Mouse (Mus musculus) spleen, adult 2 months (tissue): ENCODE measurements around the gene 1810010H24Rik.

Source experiments
- CTCF ChIP-seq: fragments of 200-500 bp; IDR thresholded peaks from 2 replicates; pipeline ENCODE4 v1.5.1; 2011; ENCODE audit warnings: mild to moderate bottlenecking, inconsistent platforms; ENCODE audit not compliant: insufficient read depth, insufficient read length, insufficient replicate concordance; ENCODE audit errors: extremely low read depth
- POLR2A ChIP-seq: fragments of 200-500 bp; IDR thresholded peaks from 2 replicates; pipeline ENCODE4 v1.6.1; 2011; ENCODE audit warnings: low read depth, low read length, inconsistent platforms

DNA sequence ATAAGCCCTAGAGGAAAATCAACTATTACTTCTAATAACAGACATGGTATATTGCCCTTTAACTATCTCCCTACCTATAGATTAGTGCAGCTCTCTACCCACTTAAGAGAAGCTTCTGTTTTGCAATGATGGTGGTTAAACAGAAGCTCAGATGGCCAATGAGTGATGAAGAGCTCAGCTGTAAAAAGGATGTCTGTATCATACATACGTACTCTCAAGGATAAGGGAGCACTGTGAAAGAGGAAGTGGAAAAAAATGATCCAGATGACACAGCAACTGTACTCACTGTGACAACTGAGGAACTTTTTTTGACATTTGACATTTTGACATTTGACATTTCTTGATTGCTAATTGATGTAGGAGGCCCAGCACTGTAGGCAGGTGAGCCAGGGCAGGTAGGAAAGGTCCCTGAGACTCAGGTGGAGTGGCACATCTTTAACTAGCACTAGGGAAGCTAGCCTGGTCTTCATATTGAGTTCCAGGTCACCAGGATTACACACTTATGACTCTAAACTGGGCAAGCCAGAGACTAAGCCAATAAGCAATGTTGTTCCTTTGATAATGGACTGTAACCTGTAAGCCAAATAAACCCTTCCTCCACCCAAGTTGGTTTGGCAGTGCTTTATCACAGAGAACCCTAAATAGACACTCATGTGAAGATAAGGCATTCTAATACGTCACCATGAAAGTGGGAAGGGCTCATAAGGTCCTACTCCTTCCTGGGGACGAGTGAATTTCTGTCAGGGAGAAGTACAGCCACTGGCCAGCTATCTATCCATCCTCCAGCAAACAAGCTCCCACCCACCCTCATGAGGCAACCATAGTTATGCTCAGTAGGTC, 31.0 kb upstream of the 1810010H24Rik start:
- TF ChIP-seq CTCF (no peak), POLR2A (no peak)
